Mouse (Mus musculus): Measurements from ENCODE around the gene Plekhb1.
A peak's percentile ranks its signal among the peaks of the same experiment; 100 is the strongest.

The Plekhb1 gene

GRCm38 (mm10) chr7:100658093-100658578 is 4.1 kb downstream of the Plekhb1 start:
- peak in 1 of 2 experiments; percentile 17 for DNase-seq (ENCODE audit: low spot score in 2 of 2)

- no peak for DNase-seq (ENCODE audit: low spot score in 2 of 2)
Measured at GRCm38 (mm10) chr7:100656739-100657138, 5.5 kb downstream of the Plekhb1 start.

GRCm38 (mm10) chr7:100654441-100654840 is 7.8 kb downstream of the Plekhb1 start:
- no peak for DNase-seq (ENCODE audit: low spot score in 2 of 2)

GRCm38 (mm10) chr7:100653480-100654266 is 8.5 kb downstream of the Plekhb1 start:
- DNase-seq (ENCODE audit: low spot score in 2 of 2), result no peak

- no peak for DNase-seq (ENCODE audit: low spot score in 2 of 2)
Measured at GRCm38 (mm10) chr7:100651011-100651410, 11.2 kb downstream of the Plekhb1 start.

GRCm38 (mm10) chr7:100650421-100650820 is 11.8 kb downstream of the Plekhb1 start:
- no peak for DNase-seq (ENCODE audit: low spot score in 2 of 2)

- no peak for DNase-seq (ENCODE audit: low spot score in 2 of 2)
Measured at GRCm38 (mm10) chr7:100649826-100650225, 12.4 kb downstream of the Plekhb1 start.

GRCm38 (mm10) chr7:100649095-100649494 is 13.1 kb downstream of the Plekhb1 start:
- no peak for DNase-seq (ENCODE audit: low spot score in 2 of 2)

GRCm38 (mm10) chr7:100645147-100645546 is 17.1 kb downstream of the Plekhb1 start:
- peak; percentile 33 to 39 for DNase-seq (ENCODE audit: low spot score in 2 of 2)

GRCm38 (mm10) chr7:100642413-100642812 is 19.8 kb downstream of the Plekhb1 start:
- DNase-seq (ENCODE audit: low spot score in 2 of 2), result no peak

- DNase-seq (ENCODE audit: low spot score in 2 of 2), result no peak
Measured at GRCm38 (mm10) chr7:100637657-100638056, 24.6 kb downstream of the Plekhb1 start.

GRCm38 (mm10) chr7:100624538-100624937 is 37.7 kb downstream of the Plekhb1 start:
- no peak for DNase-seq (ENCODE audit: low spot score in 2 of 2)

GRCm38 (mm10) chr7:100622277-100622676 is 39.9 kb downstream of the Plekhb1 start:
- DNase-seq (ENCODE audit: low spot score in 2 of 2), result no peak

- DNase-seq (ENCODE audit: low spot score in 2 of 2), result no peak
Measured at GRCm38 (mm10) chr7:100616121-100616857, 45.9 kb downstream of the Plekhb1 start.

- DNase-seq (ENCODE audit: low spot score in 2 of 2), result no peak
Measured at GRCm38 (mm10) chr7:100608910-100609309, 53.3 kb downstream of the Plekhb1 start.

- peak; percentile 28 to 63 for DNase-seq (ENCODE audit: low spot score in 2 of 2)
Measured at GRCm38 (mm10) chr7:100608130-100608741, 54.0 kb downstream of the Plekhb1 start, which contains the start of gene Mrpl48. TSS of gene Mrpl48 (minus strand) at chr7:100608301.

GRCm38 (mm10) chr7:100607214-100608129 is 54.7 kb downstream of the Plekhb1 start, which contains the start of gene Rab6a:
TSS of gene Rab6a (plus strand) at chr7:100607410.
- peak; percentile 96 to 98 for DNase-seq (ENCODE audit: low spot score in 2 of 2)

- no peak for DNase-seq (ENCODE audit: low spot score in 2 of 2)
Measured at GRCm38 (mm10) chr7:100600211-100600610, 62.0 kb downstream of the Plekhb1 start.

GRCm38 (mm10) chr7:100593349-100593748 is 68.9 kb downstream of the Plekhb1 start:
- DNase-seq (ENCODE audit: low spot score in 2 of 2), result no peak
